Mouse (Mus musculus): Measurements from ENCODE around the gene Patz1.

Patz1 gene

DNA sequence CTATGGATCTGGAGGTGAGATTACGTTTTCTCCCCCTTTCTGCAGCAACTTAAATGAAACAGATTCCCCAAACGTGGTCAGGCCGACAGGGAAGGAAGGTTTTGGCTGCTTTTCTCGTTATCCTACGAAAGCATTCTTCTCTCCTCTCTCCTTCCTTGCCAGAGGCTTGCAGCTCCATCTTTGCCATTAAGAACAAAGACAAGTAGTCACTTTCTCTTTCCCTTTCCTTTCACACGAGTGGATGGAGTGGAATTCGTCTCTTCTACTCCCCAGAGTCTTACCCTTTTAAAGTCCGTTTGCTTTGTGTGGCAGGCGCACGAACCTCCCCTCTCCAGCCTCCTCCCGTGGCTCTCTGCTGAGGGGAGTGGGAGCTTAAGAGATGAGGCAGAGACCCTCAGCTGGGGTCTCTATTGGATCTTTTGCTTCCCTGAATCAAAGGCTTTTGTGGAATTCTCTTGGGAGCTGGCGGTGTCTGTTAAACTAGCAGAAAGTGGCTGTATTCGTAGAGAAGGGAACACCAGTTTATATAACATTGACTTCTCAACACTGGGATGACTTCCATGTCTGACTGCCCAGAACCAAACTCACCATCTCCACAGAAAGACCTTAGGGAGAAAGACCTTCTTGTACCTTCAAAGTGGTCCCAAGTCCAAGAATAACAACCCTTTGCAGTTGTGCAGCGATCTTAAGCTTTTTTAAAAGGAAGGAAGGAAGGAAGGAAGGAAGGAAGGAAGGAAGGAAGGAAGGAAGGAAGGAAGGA lies 42.5 kb downstream of the Patz1 start:
- no peak for DNase-seq

DNA sequence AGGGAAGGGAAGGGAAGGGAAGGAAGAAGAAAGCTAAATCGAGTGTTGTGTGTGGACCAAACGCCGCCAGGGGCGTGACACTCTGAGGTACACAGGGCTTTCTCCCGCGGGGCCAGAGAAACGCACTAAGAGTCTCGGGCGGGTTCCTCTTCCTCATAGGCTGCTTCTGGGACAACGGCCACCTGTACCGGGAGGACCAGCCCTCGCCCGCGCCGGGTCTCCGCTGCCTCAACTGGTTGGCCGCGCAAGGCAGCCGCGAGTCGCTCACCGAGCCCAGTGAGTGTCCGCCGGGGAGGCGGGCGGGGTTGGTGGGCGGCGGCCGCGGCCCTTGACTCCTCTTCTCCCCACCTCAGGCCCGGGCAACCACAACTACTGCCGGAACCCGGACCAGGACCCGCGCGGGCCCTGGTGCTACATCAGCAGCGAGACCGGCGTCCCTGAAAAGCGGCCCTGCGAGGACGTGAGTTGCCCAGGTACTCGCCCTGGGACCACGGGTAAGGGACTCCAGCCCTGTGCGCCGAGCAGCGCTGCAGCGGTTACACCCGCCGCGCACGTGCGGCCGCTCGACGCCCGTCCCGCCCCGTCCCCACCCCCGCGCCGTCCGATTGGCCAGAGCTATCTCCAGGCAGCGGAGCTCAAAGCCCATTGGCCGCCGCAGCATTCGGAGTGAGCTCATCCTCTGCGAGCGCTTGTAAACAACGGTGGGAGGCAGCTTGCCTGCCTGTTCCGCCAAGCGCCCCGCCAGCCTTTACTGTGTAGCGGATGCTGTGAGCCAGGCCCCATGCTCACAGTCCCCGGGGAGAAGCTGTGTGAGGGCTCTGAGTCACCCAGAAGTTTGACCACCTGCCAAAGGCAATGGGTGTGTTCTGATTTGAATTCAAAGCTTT lies 43.3 kb downstream of the Patz1 start:
- DNase-seq = peak; percentile 91

DNA sequence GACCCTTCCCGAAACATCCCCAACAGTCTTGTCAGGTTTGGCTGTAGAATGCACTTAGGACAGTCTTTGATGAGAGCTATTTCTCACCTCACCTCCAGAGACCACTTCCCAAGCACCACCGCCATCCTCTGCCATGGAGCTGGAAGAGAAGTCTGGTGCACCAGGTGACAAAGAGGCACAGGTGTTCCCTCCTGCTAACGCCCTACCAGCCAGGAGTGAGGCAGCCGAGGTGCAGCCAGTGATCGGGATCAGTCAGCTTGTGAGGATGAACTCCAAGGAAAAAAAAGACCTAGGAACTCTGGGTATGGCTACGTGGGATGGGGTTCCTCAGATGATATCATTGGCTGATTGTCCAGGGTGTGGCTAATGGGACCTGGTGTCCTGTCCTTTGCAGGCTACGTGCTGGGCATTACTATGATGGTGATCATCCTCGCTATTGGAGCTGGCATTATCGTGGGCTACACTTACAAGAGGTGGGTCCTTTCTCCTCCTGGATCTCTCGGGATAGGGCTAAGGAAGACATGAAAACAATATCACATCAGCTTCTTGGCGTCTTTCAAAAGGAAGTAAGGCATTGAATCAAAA lies 44.5 kb downstream of the Patz1 start:
- DNase-seq = no peak

DNA sequence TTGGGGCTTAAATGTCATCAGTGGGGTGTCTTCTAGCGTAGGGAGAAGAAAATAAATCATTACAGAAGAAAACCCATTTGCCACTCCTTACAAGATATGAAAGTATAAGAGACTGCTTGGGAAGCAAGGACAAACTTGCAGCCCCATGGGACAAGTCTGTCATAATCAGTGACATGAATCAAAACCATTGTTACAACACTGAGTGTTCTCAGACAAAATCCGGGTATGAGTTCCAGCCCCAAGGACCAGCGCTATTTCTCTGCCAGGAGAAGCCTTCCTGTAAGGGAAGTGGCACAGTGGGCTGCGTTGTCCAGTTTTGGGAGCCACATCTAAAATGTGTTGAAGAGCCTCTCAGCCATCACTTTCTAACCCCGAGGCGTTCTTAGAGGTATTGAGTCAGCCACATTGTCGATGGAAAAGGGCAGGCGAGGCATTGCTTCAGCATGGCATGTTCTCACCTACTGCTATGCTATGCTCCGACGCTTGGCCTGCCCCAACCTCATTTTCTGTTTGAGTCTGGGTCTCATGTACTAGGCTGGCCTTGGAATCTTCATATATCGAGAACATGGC lies 45.6 kb downstream of the Patz1 start:
- no peak for DNase-seq

DNA sequence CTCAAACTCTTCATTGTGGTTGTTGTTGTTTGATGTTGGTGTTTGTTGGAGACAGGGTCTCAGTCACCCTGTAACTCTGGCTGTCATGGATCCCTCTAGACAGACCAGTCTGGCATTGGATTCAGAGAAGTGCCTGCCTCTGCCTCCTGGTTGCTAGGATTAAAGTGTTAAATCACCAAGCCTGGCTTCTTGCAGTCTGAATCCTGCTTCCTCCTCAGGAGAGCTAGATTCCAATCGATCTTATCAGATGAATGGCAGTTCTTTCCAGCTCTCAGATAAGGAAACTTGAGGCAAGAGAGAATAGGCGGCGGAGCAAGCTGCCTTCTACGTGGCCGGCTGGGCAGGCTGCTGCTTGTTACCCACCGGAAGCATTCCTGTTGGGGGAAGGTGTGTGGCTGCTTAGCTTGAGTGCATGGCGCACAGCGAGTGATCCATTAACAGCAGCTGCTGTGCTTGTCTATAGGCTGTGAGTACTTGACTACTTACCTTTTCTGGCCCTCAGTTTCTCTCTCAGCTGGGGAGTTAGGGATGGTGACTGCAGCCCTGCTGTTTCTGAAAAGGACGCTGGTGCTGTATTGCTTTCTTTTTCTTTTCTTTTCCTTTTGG lies 46.1 kb downstream of the Patz1 start:
- DNase-seq = no peak

DNA sequence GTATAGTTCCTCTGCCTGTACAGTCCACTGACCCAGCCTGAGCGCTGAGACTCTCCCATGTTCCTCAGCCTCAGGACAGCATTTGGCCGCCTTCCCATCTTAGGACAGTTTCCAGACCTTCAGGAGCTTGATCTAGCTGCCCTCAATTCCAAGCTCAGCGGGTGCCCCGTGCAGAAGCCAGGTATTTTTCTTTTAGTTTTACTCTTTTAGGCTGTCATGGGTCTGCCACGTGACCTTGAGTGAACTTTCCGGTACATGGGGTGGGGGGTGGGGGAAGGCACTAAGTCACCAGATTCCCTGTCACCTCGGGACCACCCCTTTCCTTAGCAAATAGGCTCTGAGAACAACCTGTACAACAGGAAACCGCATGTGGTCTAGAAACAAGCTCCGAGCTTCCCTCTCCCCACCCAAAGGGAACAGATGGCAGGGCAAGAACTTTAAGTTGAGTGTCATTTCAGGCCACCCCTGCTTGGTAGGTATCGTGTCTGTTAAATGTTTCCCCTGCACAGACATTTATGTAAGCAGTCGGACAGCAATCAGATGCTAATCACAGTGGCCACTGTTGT lies 47.1 kb downstream of the Patz1 start:
- no peak for DNase-seq

DNA sequence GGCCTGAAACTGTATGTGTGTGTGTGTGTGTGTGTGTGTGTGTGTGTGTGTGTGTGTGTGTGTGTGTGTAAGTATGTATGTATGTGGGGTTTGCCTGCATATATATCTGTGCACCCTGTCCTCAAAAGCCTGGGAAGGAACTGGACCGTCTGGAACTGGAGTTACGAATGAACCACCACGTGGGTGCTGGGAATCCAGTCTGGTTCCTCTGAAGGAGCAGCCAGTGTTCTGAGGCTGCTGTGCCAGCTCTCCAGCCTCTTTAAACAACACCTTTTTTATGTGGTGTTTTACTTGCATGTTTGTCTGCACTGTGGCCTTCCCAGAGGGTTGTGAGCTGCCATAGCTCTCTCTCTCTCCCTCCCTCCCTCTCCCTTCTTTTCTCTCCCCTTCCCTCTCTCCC lies 47.9 kb downstream of the Patz1 start:
- no peak for DNase-seq

DNA sequence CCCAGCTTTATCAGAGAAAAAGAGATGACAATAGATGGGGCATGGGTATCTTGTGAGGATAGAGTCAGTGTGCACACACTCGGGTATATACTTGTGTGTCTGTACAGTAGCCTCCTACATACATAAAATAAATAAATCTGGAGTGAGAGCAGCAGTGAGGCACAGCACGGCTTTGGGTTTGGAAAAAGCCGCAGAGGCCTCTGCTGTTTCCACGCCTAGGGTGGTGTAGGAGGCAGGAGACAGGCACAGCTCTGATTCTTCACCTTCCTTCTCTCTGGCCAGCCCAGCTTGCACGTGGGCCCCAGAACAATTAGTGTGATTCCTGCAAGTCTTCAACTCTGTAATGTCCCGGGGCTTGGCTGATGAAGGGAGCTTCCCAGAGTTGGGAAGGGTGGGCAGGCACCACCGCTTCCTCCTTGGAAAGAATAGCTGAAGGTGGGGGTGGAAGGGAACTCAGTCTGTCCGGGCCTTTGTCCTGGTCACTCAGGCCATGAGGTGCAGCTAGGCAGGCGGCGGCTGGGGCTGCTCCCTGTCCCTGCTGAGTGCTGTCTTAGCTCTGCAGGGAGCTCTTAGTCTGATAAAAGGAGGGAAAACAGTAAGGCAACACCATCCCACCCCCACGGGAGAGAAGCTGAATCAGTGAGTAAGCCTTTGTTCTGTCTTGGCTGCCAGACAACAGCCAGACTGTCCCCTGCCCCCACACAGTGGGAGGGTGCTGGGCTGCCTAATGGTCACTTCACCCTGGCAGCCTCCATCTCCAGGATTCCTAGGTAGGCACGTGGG lies 48.7 kb downstream of the Patz1 start:
- DNase-seq = no peak

DNA sequence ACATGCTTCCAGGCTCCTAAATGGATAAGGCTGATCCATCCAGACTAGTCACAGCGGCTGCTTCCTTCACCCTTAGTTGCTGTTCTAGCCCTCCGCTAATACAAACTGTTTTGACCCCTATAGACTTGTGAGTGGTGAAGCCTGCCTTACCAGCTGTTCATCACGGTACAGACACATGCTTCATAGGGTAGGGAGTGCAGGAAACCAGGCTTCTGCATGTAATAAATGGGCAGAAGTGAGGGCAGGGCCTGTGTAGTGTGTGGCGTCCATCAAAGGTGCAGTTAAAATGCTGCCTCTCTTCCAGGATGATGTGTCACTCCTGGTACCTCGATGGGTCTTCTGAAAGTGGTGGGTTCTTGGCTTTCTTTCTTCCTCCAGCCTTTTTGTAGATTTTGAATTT lies 49.3 kb downstream of the Patz1 start:
- no peak for DNase-seq

DNA sequence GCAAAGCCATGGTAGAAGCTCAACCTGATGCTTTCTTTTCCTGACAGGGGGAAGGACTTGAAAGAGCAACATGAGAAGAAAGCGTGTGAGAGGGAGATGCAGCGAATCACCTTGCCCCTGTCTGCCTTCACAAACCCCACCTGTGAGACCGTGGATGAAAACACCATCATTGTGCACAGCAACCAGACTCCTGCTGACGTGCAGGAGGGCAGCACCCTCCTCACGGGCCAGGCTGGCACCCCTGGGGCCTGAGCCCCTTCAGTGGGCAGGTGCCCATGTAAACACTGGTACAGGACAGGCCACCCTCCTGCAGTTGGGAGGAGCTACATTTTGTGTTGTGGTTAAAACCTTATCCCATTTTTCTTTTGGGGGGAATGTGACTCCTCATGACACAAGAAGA lies 52.8 kb downstream of the Patz1 start:
- DNase-seq = no peak

DNA sequence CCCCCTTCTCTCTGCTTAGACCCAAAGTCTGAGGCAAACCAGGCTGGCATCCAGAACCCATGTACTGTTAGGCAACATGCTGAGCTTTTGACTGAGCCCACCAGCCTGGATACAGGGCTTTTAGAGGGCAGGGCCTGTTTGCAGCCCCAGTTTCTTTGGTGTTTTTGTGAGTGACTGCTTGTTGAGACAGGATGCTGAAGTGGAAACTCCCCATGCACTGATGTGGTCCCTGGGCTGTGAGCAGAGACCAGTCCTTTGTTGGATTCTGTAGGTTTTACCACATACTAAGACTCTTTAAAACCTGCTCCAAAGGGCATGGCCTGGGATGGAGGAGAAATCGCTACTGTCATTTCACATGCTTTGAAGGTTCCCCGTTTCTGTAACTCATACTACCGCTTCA lies 56.2 kb downstream of the Patz1 start:
- DNase-seq = no peak

DNA sequence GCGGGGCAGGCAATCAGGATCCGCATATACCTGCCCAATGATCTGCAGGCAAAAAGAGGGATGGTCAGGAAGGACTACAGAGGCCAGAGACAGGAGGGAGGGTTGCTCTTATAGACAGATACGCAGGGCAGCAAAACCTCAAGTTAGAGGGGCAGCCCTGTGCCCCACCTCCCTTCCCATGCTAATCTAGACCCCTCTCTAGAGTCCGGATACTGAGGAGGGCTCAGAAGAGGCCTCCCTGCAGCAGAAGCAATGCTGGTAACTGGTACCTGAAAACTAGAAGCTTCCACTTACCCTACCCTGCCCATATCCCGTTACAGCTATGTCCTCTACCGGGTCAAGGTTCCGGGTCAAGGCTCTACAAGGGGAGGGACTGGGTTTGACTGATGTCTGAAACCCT lies 57.7 kb downstream of the Patz1 start:
- no peak for DNase-seq

DNA sequence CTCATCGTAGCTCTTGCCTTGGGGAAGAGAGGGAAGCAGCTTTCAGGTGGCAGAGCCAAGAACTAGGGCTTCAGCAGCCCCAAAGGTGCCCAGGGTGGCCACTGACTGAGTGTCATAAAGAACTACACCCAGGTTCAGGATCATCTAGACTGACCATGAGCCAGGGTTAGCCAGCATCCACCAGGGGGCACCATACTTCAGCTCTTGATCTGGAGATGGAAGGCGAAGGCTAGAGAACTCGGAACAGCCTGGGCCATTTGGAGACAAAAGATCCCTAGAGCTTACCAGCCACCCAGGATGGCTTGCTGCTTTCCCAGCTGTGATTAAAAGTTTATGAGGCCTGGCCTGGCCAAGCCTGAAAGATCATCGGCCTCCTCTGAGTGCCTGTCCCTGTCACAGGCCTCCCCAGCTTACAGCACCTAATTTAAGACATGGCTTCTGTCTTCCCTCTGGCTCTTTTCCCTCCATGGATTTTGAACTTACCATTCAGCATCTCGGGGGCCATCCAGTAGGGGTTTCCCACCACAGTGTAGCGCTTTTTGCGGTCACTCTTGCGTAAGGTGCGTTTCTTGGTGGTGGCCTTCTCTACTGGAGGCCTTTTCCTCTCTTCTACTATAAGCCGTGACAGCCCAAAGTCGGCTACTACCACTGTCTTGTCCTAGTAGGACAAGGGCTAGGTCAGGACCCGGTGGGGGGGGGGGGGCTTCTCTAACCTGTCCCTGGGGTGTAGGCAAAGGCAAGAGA lies 58.6 kb downstream of the Patz1 start:
- peak; percentile 79 for DNase-seq

DNA sequence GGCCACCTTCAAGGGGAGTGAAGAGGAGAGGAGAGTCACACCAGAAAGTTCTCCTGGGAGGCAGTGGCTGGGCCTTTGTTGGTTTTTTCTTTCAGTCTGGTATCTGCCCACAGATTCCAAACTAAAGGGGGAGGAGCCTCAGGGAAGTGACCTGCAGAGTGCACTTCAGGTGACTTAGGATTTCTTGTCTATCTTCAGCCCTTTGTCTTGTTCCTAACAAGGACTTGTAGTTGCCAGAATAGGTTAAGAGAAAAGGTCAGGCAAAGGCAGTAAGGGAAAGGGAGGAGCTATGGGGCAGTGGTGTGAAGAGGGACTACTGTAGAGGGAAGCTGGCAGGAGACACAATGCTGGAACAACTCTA lies 59.1 kb downstream of the Patz1 start:
- DNase-seq = no peak

DNA sequence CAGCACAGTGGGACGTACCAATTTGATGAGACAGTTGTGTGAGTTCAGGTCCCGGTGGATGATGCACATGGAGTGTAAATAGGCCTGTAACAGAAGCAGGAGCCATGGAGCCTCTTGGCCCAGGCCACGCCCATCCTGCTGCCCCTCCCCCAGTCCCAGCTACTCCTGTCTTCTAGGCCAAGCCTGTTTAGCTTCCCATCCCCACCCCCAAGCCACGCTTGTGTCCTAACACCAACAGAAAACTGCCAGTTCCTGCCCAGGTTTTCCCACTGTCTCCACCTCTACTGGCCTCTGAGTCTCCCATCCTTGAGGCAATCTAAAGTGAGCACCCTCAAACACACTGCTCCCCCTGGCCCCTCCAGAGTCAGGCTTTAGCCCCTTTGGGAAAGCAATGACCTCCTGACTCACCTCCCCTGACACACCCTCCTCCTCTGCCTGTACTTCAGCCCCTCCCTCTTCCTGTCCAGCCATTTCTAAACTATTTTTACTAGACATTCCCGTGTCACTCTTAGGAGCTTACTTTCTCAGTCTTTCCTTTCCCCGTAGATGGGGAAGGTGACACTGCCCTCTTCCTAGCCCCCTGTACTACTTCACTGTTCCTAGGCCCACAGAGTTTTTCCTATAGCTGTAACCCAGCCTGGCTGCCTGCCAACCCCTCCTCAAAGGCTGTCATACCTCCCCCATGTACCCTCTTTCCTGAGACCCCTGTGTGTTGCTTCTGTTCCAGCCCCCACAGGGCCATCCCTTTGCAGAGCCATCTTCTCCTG lies 60.1 kb downstream of the Patz1 start:
- peak; percentile 36 for DNase-seq

DNA sequence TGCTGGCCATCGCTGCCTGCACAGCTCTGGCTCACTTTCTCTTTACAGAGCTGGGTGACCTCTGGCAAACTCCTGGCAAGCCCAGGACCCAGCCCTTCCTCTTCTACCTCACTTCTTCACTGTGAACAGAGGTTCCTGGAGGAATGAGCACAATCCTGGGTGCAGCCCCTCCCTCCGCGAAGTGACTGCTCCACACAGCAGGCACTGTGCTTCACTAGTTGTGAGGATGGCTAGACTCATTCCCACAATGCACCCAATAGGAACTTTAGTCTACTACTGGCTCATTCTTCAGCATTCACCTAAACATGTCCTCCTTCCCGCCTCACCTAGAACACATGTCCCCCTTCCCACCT lies 60.6 kb downstream of the Patz1 start:
- no peak for DNase-seq

DNA sequence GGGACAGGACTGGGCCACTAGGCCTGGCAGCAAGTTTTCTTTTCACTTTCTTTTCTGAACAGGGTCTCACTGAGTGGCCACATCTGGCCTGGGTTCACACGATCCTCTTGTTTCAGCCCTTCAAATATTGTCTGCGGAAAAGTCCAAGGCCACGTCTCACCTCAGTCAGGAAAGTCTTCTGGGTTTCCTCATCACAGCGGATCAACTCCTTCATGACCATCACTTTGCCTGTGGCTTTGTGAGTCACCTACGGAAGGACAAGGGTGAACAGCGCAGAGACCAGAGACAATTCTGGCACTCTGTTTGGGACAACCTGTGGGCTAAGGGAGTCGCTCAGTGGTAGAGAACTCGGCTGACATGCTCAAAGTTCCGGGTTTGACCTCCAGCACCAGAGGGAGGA lies 63.5 kb downstream of the Patz1 start:
- DNase-seq = no peak

DNA sequence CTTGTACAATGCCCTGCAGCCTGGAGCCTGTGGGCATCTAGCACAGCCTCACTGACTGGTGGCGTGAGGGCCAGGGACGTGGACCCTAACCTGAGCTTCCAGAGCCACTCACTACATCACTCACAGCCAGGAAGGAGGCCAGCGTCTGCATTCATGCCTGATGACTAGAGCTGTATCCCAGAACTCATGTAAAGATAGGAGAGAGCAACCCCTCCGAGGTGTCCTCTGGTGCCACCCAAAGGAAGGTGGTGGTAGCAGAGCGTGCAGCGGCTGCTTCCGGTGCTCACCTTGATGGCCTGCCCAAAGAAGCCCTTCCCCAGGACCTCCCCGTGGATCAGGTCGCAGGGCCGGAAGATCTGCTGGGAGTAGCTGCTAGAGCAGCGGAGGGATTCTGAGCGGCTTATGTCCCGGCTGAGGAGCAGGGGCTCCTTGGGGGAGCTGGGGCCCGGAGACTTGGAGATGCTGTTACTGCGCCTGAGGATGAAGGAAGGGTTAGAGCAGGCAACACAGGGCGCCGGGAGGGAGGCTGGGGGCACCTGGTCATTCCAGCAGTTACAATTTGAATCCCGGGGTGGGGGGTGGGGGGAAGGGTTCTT lies 64.4 kb downstream of the Patz1 start:
- no peak for DNase-seq
